Mouse (Mus musculus) cerebellum, adult 18-20 months (tissue): ENCODE results near the gene Dgkg.

ENCODE experiments used
- DNase-seq, 2 experiments: peaks; one replicate each; pipeline ENCODE4 v3.0.0; 2021

Gene Dgkg

GRCm38 (mm10) chr16:22589619-22590018 lies 67.4 kb downstream of the Dgkg start:
- DNase-seq: no peak

GRCm38 (mm10) chr16:22586151-22586836 lies 70.7 kb downstream of the Dgkg start:
- DNase-seq: no peak

DNA sequence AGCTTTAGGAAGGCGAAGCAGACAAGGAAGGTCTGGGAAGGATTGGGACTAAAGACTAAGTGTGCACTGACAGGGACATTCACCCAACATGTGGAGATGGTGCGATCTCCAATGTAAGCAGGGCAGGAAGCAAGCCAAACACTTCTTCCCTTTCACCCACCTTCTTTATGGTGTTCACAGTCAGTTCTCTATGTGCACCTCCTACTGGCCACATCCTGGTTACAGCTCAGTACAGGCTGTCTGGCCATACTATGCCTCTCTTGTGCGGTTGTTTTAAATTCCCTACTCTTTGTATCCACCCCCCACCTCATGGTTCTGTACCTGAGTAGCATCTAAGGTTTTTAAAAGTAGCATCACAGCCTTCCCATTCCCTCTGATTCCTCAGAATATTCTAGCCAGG lies 71.5 kb downstream of the Dgkg start:
- no peak for DNase-seq

DNA sequence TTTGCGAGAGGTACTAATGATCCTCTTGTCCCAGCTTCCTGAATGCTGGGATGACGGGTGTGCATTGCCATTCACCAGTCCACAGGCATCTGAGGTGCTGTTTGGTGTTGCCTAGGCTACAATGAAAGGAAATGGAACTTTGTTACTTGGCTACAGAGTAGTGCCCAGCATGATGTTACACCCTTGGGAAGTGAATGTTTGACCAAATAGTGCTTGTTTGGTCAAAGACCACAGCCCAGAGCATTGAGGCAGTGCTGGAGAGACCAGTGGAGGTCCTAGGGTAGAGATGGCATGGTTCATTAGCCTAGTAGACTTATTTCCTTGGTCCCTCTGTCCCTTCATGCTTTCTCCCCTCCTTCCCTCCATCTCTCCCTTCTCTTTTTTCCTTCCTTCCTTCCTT lies 73.6 kb downstream of the Dgkg start:
- DNase-seq: no peak

DNA sequence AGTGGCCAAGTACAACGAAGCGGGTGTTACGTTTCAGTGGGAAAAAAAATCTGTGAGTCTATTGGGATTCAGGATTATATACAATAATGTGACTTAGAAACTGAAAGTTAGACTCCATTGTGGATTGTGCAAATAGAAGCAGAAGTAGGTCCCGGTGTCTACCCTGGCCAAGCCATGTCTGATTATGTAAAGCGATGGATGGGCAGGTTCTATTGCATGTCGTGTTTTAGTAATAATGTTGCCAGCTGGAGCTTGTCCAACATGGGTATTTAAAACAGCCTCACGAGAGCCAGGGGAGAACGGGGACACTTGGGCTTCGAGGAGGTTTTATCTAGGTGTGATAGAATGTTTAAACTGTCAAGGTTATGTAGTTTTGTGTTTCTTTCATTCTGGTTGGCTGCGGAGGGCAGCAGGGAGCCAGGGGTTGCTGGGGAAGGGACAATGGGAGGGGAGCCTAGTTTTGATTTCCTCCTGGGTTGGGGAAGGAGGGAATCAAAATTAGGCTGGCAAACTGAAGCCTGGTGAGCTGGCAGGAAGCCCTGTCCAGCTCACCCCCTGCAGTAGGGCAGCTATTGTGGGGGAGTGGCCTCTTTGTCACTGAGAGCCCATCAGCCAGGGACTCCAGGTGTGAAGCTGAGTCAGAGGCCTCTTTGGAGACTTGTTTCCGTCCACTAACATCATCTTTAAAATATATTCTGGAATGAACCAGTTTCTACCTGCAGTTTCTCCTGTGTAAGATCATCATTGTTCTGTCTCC lies 74.7 kb downstream of the Dgkg start:
- peak; percentile 53 to 55 for DNase-seq

- no peak for DNase-seq
Measured at GRCm38 (mm10) chr16:22580103-22580502, 76.9 kb downstream of the Dgkg start.

DNA sequence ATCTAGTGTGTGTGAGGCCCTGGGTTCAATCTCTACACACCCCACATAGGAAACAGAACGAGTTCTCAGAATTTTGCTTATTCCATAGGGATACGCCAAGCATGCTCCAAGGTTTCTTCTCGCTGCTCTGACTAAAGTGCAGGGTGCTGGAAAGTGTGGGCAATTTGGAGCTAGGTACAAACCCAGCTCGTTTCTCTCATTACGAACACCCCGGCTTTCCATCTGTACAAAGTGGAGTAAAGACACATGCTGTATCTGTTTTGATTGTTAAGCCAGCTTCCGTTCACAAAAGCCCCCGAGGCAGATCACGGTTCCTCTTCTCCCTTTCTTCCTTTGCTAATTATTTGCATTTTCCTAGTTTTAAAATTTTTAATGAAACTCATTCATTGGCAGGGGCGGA lies 78.1 kb downstream of the Dgkg start:
- no peak for DNase-seq

DNA sequence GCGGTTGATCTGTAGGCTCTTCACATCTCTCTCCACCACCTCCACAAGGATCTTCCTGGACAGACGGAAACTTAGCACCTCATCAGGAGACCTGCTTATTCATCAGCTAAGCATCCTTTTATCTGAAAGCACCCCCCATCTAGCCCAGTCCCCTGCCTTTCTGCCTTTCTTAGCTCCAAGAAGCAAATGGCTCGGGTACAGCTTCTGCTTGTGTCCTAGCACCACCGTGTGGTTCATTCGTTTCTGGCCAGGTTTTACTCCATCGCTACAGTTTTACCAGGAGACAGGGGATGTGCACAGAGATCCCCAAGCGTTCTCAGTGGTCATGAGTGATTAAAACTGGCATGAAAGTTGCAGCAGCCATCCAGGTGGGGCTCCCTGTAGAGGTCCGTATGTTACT lies 79.4 kb downstream of the Dgkg start:
- DNase-seq: no peak

GRCm38 (mm10) chr16:22574164-22574563 lies 82.9 kb downstream of the Dgkg start:
- DNase-seq: no peak

- DNase-seq: no peak
Measured at GRCm38 (mm10) chr16:22572641-22573341, 84.2 kb downstream of the Dgkg start.

DNA sequence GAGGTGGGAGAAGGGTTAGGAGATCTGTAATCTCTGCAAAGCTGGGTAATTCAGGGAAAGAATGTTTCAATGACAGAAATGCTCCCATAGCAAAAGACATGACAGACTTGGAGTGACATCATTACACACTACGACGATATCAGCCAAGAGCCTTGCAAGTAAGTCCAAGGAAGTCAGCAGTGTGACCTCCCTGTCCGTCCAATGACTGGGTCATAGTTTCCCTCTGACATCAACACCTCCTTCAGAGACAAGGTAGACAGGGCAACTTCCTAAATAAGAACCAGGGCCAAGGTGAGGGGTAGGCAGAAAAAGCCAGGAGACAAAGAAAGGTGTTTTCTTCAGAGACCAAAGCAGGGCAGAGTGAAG lies 92.1 kb downstream of the Dgkg start:
- no peak for DNase-seq

DNA sequence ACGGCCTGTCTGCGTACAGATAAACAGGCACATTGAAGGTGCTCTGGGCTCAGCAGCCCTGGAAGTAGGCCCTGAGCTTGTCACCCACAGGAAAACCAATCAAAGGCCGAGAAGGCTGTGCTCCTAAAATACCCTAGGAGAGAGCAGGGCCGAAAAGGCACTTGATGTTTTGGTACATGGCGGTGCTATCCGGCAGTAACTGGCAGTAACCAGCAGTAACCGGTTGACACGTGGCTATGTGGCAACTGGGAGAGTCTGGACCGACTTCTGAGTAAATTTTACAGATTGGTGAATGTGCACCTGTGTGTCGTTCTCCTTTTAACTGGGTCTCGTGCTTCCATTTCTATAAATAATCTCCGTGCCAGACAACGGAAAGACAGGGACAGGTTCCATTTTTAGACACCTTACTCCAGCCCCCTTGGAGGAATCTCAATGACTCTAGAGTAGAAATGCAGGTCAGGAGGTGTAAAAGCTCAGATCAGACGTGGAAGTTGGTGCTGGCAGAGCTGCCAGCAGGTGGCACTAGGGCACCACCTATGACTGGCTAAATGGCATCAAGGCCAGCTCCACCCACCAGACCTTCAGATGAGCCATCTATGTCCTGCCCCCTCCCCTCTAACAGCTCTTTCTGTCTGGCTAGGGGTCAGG lies 92.6 kb downstream of the Dgkg start:
- DNase-seq: peak; percentile 77 to 86

DNA sequence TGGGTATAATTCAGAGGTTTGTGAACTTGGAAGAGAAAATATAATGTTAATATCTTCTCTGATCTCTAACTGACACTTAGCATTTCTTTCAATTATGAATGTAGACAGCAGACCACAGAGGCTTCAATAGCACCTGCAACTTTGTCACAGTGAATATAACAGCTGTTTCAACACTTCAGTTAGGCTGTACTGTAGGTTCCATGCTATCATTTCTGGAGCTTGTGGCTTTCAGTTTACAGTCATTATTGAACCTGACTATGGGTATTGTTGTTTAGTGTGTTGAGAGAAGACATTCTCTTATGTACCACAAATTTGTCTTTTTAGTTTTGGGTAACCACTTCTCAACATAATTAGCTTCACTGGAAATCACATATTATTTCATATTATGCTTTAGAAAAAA lies 93.4 kb downstream of the Dgkg start:
- no peak for DNase-seq

DNA sequence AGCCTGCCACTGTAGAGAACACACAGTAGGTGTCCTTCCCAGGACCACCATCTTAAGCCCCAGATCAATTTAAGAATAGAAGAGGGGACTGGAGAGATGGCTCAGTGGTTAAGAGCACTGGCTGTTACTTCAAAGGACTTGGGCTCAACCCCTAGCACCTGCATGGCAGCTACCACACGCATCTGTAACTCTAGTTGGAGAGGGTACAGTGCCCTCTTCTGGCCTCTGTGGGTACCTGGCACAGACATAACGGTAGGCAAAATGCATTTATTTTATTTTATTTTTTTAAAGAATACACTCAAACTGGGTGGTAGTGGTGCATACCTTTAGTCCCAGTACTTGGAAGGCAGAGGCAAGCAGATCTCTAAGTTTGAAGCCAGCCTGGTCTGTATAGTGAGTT lies 102.0 kb downstream of the Dgkg start:
- DNase-seq: no peak

- DNase-seq: no peak
Measured at GRCm38 (mm10) chr16:22552351-22552750, 104.7 kb downstream of the Dgkg start.

DNA sequence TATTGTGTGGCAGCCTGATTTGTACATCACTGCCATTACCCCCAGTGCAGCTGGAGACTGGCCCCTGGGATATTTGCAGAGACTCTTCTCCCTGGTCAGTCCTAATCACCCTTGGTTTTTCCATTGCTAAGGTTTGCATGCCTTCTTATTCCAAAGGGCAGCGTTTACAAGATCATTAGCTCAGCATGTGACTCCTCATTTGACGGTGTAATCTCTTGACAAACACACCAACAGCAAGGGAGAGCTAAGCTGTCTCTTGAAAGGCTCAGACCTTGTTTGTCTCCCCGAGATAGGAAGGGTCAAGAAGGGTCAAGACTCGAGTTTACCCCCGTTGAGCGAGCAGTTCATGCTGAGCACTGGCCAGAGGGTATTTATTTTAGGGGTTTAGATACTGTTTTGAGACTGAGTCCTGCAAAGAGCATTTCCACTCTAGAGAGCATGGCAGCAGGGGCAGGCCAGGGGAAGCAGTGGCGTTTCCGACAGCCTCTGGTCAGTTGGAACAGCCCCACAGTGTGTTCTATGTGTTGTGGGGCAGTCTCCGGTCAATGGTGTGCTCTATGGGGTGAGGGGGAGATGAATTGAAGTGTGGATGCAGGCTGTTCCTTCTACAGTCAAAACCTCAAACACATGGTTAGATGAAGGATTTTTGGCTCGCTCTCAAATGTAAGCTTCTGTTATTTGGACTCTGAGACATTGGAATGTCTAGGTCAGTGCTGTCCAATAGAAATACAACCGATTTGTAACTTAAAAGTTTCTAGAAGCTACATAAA lies 105.6 kb downstream of the Dgkg start:
- DNase-seq: no peak

DNA sequence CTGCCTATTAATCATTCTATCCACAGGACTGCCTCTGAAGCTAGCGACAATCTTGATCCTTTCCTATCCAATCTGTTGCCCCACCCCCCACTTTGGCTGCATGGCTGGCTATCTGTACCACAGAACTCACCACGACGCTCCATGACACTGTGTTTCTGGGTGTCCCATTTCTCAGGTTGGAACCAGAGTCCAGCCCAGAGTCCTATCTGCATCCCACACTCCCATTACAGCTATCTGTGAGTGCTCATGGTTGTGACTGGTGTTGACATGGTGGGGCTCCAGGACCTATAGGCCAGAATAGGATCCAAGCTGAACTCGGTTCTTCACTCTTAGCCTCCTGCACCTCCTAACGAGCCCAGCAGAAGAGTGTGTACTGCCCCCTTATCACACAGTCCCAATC lies 107.7 kb downstream of the Dgkg start:
- no peak for DNase-seq

GRCm38 (mm10) chr16:22548167-22549080 lies 108.6 kb downstream of the Dgkg start:
- DNase-seq: peak; percentile 84

DNA sequence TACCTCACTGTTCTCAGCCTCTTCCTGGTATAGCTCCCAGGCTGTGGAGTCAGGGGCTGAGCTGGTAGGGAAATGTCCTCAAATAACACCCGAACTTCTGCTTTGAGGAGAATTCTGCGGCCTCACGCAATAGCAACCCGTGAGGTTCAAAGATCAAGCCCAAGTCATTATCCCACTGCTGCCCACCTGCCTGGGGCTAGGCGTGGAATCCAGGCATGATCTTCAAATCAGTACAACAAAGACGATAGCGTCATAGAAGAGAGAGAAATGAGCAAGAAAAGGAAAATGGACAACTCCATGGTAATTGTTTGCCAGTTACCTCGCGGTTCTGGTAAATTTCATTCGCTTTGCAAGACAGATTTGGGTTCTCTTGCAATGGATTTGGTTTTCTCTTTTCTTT lies 109.3 kb downstream of the Dgkg start:
- DNase-seq: no peak

GRCm38 (mm10) chr16:22545799-22546198 lies 111.2 kb downstream of the Dgkg start:
- DNase-seq: no peak

GRCm38 (mm10) chr16:22545016-22545561 lies 111.9 kb downstream of the Dgkg start:
- DNase-seq: peak in 1 of 2 experiments; percentile 43
